Mouse (Mus musculus) liver, embryonic 12.5 days (tissue): ENCODE data around the gene Rps6ka6. TPM values are rescaled to one million over a fixed set of nuclear protein-coding genes. Genes with fewer than 3 reads are reported as not detected.

Source experiments
- polyA plus RNA-seq: library from polyadenylated mRNA; unstranded; fragments of >200 nt; fragmentation: Nextera tagmentation; extraction: Ambion mirVana; gene quantifications from 2 replicates; pipeline ENCODE4 v1.2.1, GENCODE M21; 2016

Gene Rps6ka6
- polyA plus RNA-seq, 1 experiment from 2014 or later, result 24.5 TPM

Other genes with a start within 250 kb of the Rps6ka6 start
- 0.14 and 0.15 TPM in 2 replicates for gene Hdx, start 159.1 kb upstream of the Rps6ka6 start, polyA plus RNA-seq